Mouse (Mus musculus) heart, adult 2 months (tissue): ENCODE results near the gene Smarcd3. TPM values are rescaled to one million over a fixed set of nuclear protein-coding genes. Genes with fewer than 3 reads are reported as not detected.

Experiments
- DNase-seq, 2 experiments: peaks; one replicate each; pipeline ENCODE4 v3.0.0; 2021
- H3K27ac ChIP-seq: fragments of 200-600 bp; 2 replicates; pipeline ENCODE4 v1.8.1; 2022
- H3K27me3 ChIP-seq: fragments of 200-500 bp; 2 replicates; pipeline ENCODE4 v1.6.1; 2012; ENCODE audit warnings: mild to moderate bottlenecking, low read length, inconsistent platforms, mixed read lengths; ENCODE audit not compliant: control insufficient read depth, insufficient read depth
- H3K36me3 ChIP-seq: fragments of 200-500 bp; 2 replicates; pipeline ENCODE4 v1.6.1; 2012; ENCODE audit warnings: low read length, inconsistent platforms; ENCODE audit not compliant: control insufficient read depth, insufficient read depth
- H3K4me1 ChIP-seq: fragments of 200-500 bp; 2 replicates; pipeline ENCODE4 v1.6.1; 2011; ENCODE audit warnings: low read length; ENCODE audit not compliant: control insufficient read depth, insufficient read depth
- H3K4me3 ChIP-seq: fragments of 200-600 bp; 2 replicates; pipeline ENCODE4 v1.8.1; 2022
- H3K79me2 ChIP-seq: fragments of 200-500 bp; replicated peaks from 2 replicates; pipeline ENCODE4 v1.6.1; 2012; ENCODE audit warnings: mild to moderate bottlenecking, inconsistent platforms, low read length, moderate library complexity, mixed read lengths; ENCODE audit not compliant: control insufficient read depth, insufficient read depth
- H3K9ac ChIP-seq: fragments of 200-500 bp; 2 replicates; pipeline ENCODE4 v1.6.1; 2012; ENCODE audit warnings: low read depth, mild to moderate bottlenecking, control low read depth, inconsistent platforms, low read length, mixed read lengths
- CTCF ChIP-seq: fragments of 200-600 bp; IDR thresholded peaks from 2 replicates; pipeline ENCODE4 v1.8.1; 2022; ENCODE audit warnings: antibody characterized with exemption, mild to moderate bottlenecking, moderate library complexity
- EP300 ChIP-seq: fragments of 200-500 bp; IDR thresholded peaks from 2 replicates; pipeline ENCODE4 v1.6.1; 2011; ENCODE audit warnings: low read depth, low read length, control low read depth; ENCODE audit not compliant: insufficient read depth
- POLR2A ChIP-seq: fragments of 200-500 bp; IDR thresholded peaks from 2 replicates; pipeline ENCODE4 v1.6.1; 2011; ENCODE audit warnings: mild to moderate bottlenecking, low read depth, low read length, control low read depth; ENCODE audit not compliant: insufficient read depth
- WGBS: fragments of 180-500 bp; shearing (Covaris S2); methylation state at CpG from one replicate; pipeline ENCODE4 v1.1.7; 2018; 5-methylcytosine and 5-hydroxymethylcytosine counted together
- intact Hi-C: fragments of 180-260 bp; cut with DNase I; formaldehyde crosslinking; loops from one replicate; pipeline ENCODE4 v1.15.1; 2025
- microRNA-seq, 2 experiments: library from miRNA; unstranded; fragments of <30 nt; microRNA quantifications; one replicate each; pipeline ENCODE4 v1.2.0; 2021
- polyA plus RNA-seq: library from polyadenylated mRNA; depleted of rRNA; stranded (reverse); fragments of >200 nt; gene quantifications from 2 replicates; pipeline ENCODE4 v1.2.3, GENCODE M21; 2012; rRNA removed
- total RNA-seq, 2 experiments: library from RNA; stranded (reverse); gene quantifications; 2 replicates each; pipeline ENCODE4 v1.2.3; 2021

Smarcd3 gene
- total and polyA plus RNA-seq, 3 experiments, result 58.7 to 61.8 (median 60.2) TPM

DNA sequence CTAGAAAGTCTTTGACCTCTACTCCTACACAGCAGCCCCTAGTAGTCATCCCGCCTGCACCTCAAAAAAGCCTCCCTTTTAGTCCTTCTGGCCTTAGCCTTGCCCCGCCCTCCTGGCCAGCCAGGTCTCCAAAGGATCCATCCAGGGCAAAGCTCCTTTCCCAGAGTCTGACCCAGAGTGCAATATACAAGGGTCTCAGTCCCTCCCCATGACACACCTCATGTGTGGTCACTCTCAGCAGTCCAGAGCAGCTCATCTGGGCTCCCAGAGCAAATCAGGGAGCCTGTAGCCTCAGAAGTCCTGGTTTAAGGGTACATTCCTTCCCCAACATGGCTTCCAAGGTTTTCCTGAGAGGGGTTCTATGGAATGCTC is 72.9 kb downstream of the Smarcd3 start:
- Histone ChIP-seq H3K4me3 (no peak overlapping the region), H3K4me1 (peaks cover 2% of the 10 kb centered on the region; the same call in 1 of the 2 replicates), H3K79me2 (no peaks in the 10 kb centered on the region), H3K27ac (no peak overlapping the region), H3K36me3 (no peaks in the 10 kb centered on the region), H3K9ac (no peak overlapping the region), H3K27me3 (no peaks in the 10 kb centered on the region)
- TF ChIP-seq POLR2A (no peak), EP300 (no peak), CTCF (no peak)
- no peak for DNase-seq
- intact Hi-C loops, result no loop called here
- whole genome bisulfite sequencing, result 67% methylated on average over 2 of the region's 2 CpGs

DNA sequence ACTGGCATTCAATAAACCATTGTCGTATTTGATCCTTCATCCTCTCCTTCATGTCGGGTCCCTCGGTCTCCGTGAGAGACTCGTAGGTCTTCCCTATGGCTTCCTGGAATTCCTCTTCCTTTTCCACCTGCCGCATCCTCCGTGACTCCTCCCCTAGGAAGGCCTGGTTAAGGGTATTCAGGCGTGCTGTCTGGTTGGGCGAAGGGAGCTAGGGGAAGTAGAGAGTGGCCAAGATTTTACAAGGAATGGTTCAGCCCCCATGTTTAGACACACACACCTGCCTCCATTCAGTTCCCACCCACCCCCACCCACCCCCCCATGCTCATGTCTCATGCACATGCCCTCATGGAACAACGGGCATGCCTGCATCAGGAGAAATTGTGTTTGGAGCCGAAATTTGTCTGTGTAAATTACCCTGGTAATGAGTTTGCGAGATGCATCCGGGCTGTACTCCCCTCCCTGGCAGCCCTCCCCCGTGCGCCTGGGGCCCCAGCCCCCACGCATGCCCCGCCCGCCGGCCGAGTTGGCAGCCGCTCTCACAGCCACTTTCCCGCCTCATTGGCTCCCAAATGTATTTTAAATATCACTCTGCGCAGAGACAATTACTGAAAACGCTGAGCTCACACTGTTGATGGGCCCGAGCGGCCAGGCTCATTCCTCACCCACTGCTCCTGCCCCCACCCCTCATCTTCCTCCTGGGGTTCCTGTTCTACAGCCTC is 73.5 kb downstream of the Smarcd3 start:
- TF ChIP-seq POLR2A (no peak), EP300 (no peak), CTCF (no peak)
- peak; percentile 45 to 54 for DNase-seq
- no peak overlapping the region for H3K27ac ChIP-seq
- WGBS, result 23% methylated on average over 26 of the region's 26 CpGs
- no peaks in the 10 kb centered on the region for H3K36me3 ChIP-seq
- no peak overlapping the region for H3K4me3 ChIP-seq
- no peaks in the 10 kb centered on the region for H3K27me3 ChIP-seq
- H3K9ac ChIP-seq, result no peak overlapping the region
- peaks cover 2% of the 10 kb centered on the region; the same call in 1 of the 2 replicates for H3K4me1 ChIP-seq
- intact Hi-C loops, result no loop called here
- H3K79me2 ChIP-seq, result no peaks in the 10 kb centered on the region

- Histone ChIP-seq H3K4me3 (no peak overlapping the region), H3K27me3 (no peaks in the 10 kb centered on the region), H3K4me1 (peaks cover 3% of the 10 kb centered on the region), H3K27ac (no peak overlapping the region), H3K36me3 (no peaks in the 10 kb centered on the region), H3K79me2 (no peaks in the 10 kb centered on the region), H3K9ac (no peak overlapping the region)
- no peak for TF ChIP-seq POLR2A
- TF ChIP-seq EP300, result no peak
- TF ChIP-seq CTCF, result no peak
- 82% methylated on average over 7 of the region's 7 CpGs for WGBS
- intact Hi-C loops, result loop anchor here (5.0 kb wide), 1 partner anchor 35 kb away; the partner anchor contains the start of gene Abcf2
- no peak for DNase-seq
Observed at GRCm38 (mm10) chr5:24542643-24543042, 81.6 kb downstream of the Smarcd3 start.

- Histone ChIP-seq H3K79me2 (no peaks in the 10 kb centered on the region), H3K4me1 (peaks cover 5% of the 10 kb centered on the region), H3K27me3 (no peaks in the 10 kb centered on the region), H3K9ac (peak overlapping the region; percentile 3; the same call in 1 of the 2 replicates), H3K36me3 (no peaks in the 10 kb centered on the region), H3K27ac (peak overlapping the region; percentile 90), H3K4me3 (peak overlapping the region; percentile 23; the same call in 1 of the 2 replicates)
- 8% methylated on average over 6 of the region's 6 CpGs for WGBS
- TF ChIP-seq EP300 (no peak), POLR2A (no peak), CTCF (no peak)
- DNase-seq, result peak in 1 of 2 experiments; percentile 39
- intact Hi-C loops, result loop anchor here (5.0 kb wide), 1 partner anchor 36 kb away; the partner anchor contains the start of gene Abcf2
Observed at GRCm38 (mm10) chr5:24541144-24541569, 83.1 kb downstream of the Smarcd3 start.

Small RNAs within 50 kb of the gene (microRNA-seq; reads per million reads assigned to microRNA genes)
- gene Mir671, result 185 to 225 reads per million in 2 experiments

Other genes with a start within 250 kb of the Smarcd3 start
- gene Atg9b, start 232.3 kb downstream of the Smarcd3 start, total RNA-seq, result 1 to 10 TPM in 1 of 2 experiments, under 1 TPM in 1; 0.89 to 1.1 TPM
- 2.2 and 2.3 TPM in 2 replicates for gene Atg9b, start 232.3 kb downstream of the Smarcd3 start, polyA plus RNA-seq
- 10 to 100 TPM; 81.2 to 89.8 TPM for gene Abcb8, start 230.7 kb downstream of the Smarcd3 start, total RNA-seq
- 148 and 151 TPM in 2 replicates for gene Abcb8, start 230.7 kb downstream of the Smarcd3 start, polyA plus RNA-seq
- under 1 TPM in 1 of 2 experiments, not detected in 1; 0.14 TPM for gene Asic3, start 211.0 kb downstream of the Smarcd3 start, total RNA-seq
- 0.32 and 0.59 TPM in 2 replicates for gene Asic3, start 211.0 kb downstream of the Smarcd3 start, polyA plus RNA-seq
- gene Cdk5, start 200.9 kb downstream of the Smarcd3 start, total RNA-seq, result 10 to 100 TPM; 19.9 to 21.7 TPM
- 42.7 and 51.8 TPM in 2 replicates for gene Cdk5, start 200.9 kb downstream of the Smarcd3 start, polyA plus RNA-seq
- 10 to 100 TPM; 22.4 to 25.9 TPM for gene Slc4a2, start 200.6 kb downstream of the Smarcd3 start, total RNA-seq
- 37.9 and 41.2 TPM in 2 replicates for gene Slc4a2, start 200.6 kb downstream of the Smarcd3 start, polyA plus RNA-seq
- gene Fastk, start 179.1 kb downstream of the Smarcd3 start, total RNA-seq, result 100 to 1,000 TPM; 287 to 328 TPM
- gene Fastk, start 179.1 kb downstream of the Smarcd3 start, polyA plus RNA-seq, result 609 and 613 TPM in 2 replicates
- 10 to 100 TPM; 10.4 to 13.9 TPM for gene Tmub1, start 176.6 kb downstream of the Smarcd3 start, total RNA-seq
- gene Tmub1, start 176.6 kb downstream of the Smarcd3 start, polyA plus RNA-seq, result 28.5 and 34.0 TPM in 2 replicates
- 100 to 1,000 TPM in 1 of 2 experiments, 10 to 100 TPM in 1; 88.4 to 103 TPM for gene Agap3, start 172.2 kb downstream of the Smarcd3 start, total RNA-seq
- gene Agap3, start 172.2 kb downstream of the Smarcd3 start, polyA plus RNA-seq, result 78.1 and 102 TPM in 2 replicates
- gene Gbx1, start 97.2 kb downstream of the Smarcd3 start, total RNA-seq, result not detected
- 0.06 TPM in 1 of 2 replicates, not detected in the other for gene Gbx1, start 97.2 kb downstream of the Smarcd3 start, polyA plus RNA-seq
- 10 to 100 TPM; 80.8 to 93.5 TPM for gene Asb10, start 83.4 kb downstream of the Smarcd3 start, total RNA-seq
- 138 and 163 TPM in 2 replicates for gene Asb10, start 83.4 kb downstream of the Smarcd3 start, polyA plus RNA-seq
- not detected for gene 4931409K22Rik, start 67.6 kb downstream of the Smarcd3 start, total RNA-seq
- 0.06 TPM in 1 of 2 replicates, not detected in the other for gene 4931409K22Rik, start 67.6 kb downstream of the Smarcd3 start, polyA plus RNA-seq
- gene Abcf2, start 46.9 kb downstream of the Smarcd3 start, total RNA-seq, result 10 to 100 TPM; 52.5 to 55.8 TPM
- 43.3 and 57.2 TPM in 2 replicates for gene Abcf2, start 46.9 kb downstream of the Smarcd3 start, polyA plus RNA-seq
- gene Chpf2, start 37.7 kb downstream of the Smarcd3 start, total RNA-seq, result 1 to 10 TPM; 7.5 to 9.0 TPM
- 9.9 and 12.3 TPM in 2 replicates for gene Chpf2, start 37.7 kb downstream of the Smarcd3 start, polyA plus RNA-seq
- 10 to 100 TPM; 32.2 to 39.9 TPM for gene Nub1, start 61.1 kb upstream of the Smarcd3 start, total RNA-seq
- gene Nub1, start 61.1 kb upstream of the Smarcd3 start, polyA plus RNA-seq, result 26.3 and 32.8 TPM in 2 replicates
- 1 to 10 TPM in 1 of 2 experiments, under 1 TPM in 1; 0.43 to 1.0 TPM for gene Wdr86, start 106.3 kb upstream of the Smarcd3 start, total RNA-seq
- gene Wdr86, start 106.3 kb upstream of the Smarcd3 start, polyA plus RNA-seq, result 0.73 and 1.4 TPM in 2 replicates
- not detected for gene Crygn, start 133.6 kb upstream of the Smarcd3 start, total RNA-seq
- not detected in 2 replicates for gene Crygn, start 133.6 kb upstream of the Smarcd3 start, polyA plus RNA-seq
- 10 to 100 TPM; 76.9 to 87.4 TPM for gene Rheb, start 218.2 kb upstream of the Smarcd3 start, total RNA-seq
- 29.1 and 51.5 TPM in 2 replicates for gene Rheb, start 218.2 kb upstream of the Smarcd3 start, polyA plus RNA-seq